Mouse (Mus musculus): Measurements from ENCODE around the gene Lactb. TPM values are rescaled to one million over a fixed set of nuclear protein-coding genes. Genes with fewer than 3 reads are reported as not detected.

The Lactb gene
- total and polyA plus RNA-seq, 3 experiments = 14.6 to 29.4 (median 23.7) TPM

GRCm38 (mm10) chr9:66912304-66912703 lies 63.0 kb downstream of the Lactb start:
- Histone ChIP-seq H3K9ac (ENCODE audit: insufficient read depth, low read depth) (no peak overlapping the region), H3K27ac (ENCODE audit: insufficient read depth, low read depth) (no peak overlapping the region), H3K4me2 (ENCODE audit: insufficient read depth, low read depth, poor library complexity, severe bottlenecking) (no peak overlapping the region), H3K4me3 (replicated peaks in 1 of 3; ENCODE audit: low read depth in 2 of 3, low read length in 2 of 3, poor library complexity in 1 of 3) (no peak overlapping the region), H3K9me3 (replicated peaks; ENCODE audit: low read length) (no peaks in the 10 kb centered on the region), H3K79me2 (replicated peaks; ENCODE audit: control insufficient read depth, extremely low read depth, insufficient read depth, poor library complexity, severe bottlenecking) (peaks cover 52% of the 10 kb centered on the region), H3K4me1 (ENCODE audit: control insufficient read depth in 1 of 2, insufficient read depth in 2 of 2) (peaks cover 16 to 68% of the 10 kb centered on the region in 2 experiments), H3K36me3 (replicated peaks in 1 of 2; ENCODE audit: control insufficient read depth in 1 of 2, insufficient read depth in 1 of 2, low read length in 1 of 2) (peaks cover 4 to 53% of the 10 kb centered on the region in 2 experiments), H3K27me3 (replicated peaks) (no peaks in the 10 kb centered on the region)
- no peak for DNase-seq (ENCODE audit: extremely low read depth)
- TF ChIP-seq GABPA (IDR thresholded peaks at IDR 0.05; ENCODE audit: insufficient replicate concordance, low read depth, low read length) = no peak
- no peak for TF ChIP-seq ZC3H11A (IDR thresholded peaks at IDR 0.05; ENCODE audit: low read depth, low read length)
- TF ChIP-seq POLR2A (IDR thresholded peaks at IDR 0.05; ENCODE audit: low read depth, low read length) = no peak
- TF ChIP-seq CHD2 (IDR thresholded peaks at IDR 0.05; ENCODE audit: low read length) = no peak
- no peak for TF ChIP-seq MYC (IDR thresholded peaks at IDR 0.05; ENCODE audit: low read depth, low read length)
- TF ChIP-seq RCOR1 (conservative IDR thresholded peaks at IDR 0.05; ENCODE audit: low read depth, low read length) = no peak
- no peak for TF ChIP-seq JUND (conservative IDR thresholded peaks at IDR 0.05; ENCODE audit: low read depth, low read length)
- TF ChIP-seq PAX5 (IDR thresholded peaks at IDR 0.05; ENCODE audit: low read length) = no peak
- no peak for TF ChIP-seq CTCF (conservative IDR thresholded peaks at IDR 0.05 in 1 of 2, IDR thresholded peaks at IDR 0.05 in 1 of 2; ENCODE audit: low read depth in 2 of 2, low read length in 2 of 2)
- TF ChIP-seq ETS1 (conservative IDR thresholded peaks at IDR 0.05; ENCODE audit: low read depth, low read length) = no peak
- no peak for TF ChIP-seq SIN3A (IDR thresholded peaks at IDR 0.05; ENCODE audit: low read length)
- TF ChIP-seq TCF12 (IDR thresholded peaks at IDR 0.05; ENCODE audit: low read depth, low read length) = no peak
- TF ChIP-seq MXI1 (IDR thresholded peaks at IDR 0.05; ENCODE audit: low read depth, low read length) = no peak
- no peak for TF ChIP-seq POLR2AphosphoS2 (IDR thresholded peaks at IDR 0.05; ENCODE audit: low read depth, low read length)
- no peak for TF ChIP-seq NELFE (IDR thresholded peaks at IDR 0.05; ENCODE audit: low read depth, low read length)
- no peak for TF ChIP-seq KAT2A (IDR thresholded peaks at IDR 0.05; ENCODE audit: insufficient replicate concordance, low read length)
- no peak for TF ChIP-seq IRF4 (IDR thresholded peaks at IDR 0.05; ENCODE audit: low read depth, low read length)
- no peak for TF ChIP-seq TBP (conservative IDR thresholded peaks at IDR 0.05; ENCODE audit: low read depth, low read length)
- no peak for TF ChIP-seq MEF2A (IDR thresholded peaks at IDR 0.05; ENCODE audit: borderline replicate concordance, low read depth, low read length)
- in situ Hi-C loops (cut with MboI; ENCODE audit: low pct_ligation_motif_present, low pct_unique_long_range_greater_than_20kb, low sequenced_read_pairs) = no loop called here
- dilution Hi-C loops (cut with MboI; ENCODE audit: extremely low pct_ligation_motif_present, extremely low pct_unique_long_range_greater_than_20kb, low sequenced_read_pairs) = no loop called here

DNA sequence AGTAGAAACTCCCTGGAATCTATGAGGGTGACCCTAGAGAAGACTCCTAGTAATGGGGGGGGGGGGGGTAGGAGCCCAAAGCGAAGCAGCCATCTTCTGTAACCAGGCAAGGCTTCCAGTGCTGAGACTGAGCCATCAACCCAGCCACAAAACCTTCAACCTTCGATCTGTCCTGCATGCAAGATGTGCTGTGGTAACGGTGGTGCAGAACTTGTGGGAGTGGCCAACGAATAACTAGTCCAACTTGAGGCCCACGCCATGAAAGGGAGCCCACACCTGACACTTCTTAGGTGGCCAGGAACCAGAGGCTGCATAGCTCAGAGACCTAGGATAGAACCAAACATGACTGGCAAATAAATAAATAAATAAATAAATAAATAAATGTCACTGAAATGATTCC lies 64.6 kb downstream of the Lactb start:
- Histone ChIP-seq H3K9ac (ENCODE audit: insufficient read depth, low read depth) (no peak overlapping the region), H3K79me2 (replicated peaks; ENCODE audit: control insufficient read depth, extremely low read depth, insufficient read depth, poor library complexity, severe bottlenecking) (peaks cover 50% of the 10 kb centered on the region), H3K4me3 (replicated peaks in 1 of 3; ENCODE audit: low read depth in 2 of 3, low read length in 2 of 3, poor library complexity in 1 of 3) (no peak overlapping the region), H3K27me3 (replicated peaks) (no peaks in the 10 kb centered on the region), H3K9me3 (replicated peaks; ENCODE audit: low read length) (no peaks in the 10 kb centered on the region), H3K27ac (ENCODE audit: insufficient read depth, low read depth) (no peak overlapping the region), H3K4me2 (ENCODE audit: insufficient read depth, low read depth, poor library complexity, severe bottlenecking) (no peak overlapping the region), H3K4me1 (ENCODE audit: control insufficient read depth in 1 of 2, insufficient read depth in 2 of 2) (peaks cover 9 to 60% of the 10 kb centered on the region in 2 experiments), H3K36me3 (replicated peaks in 1 of 2; ENCODE audit: control insufficient read depth in 1 of 2, insufficient read depth in 1 of 2, low read length in 1 of 2) (peaks cover 4 to 62% of the 10 kb centered on the region in 2 experiments)
- TF ChIP-seq POLR2AphosphoS2 (IDR thresholded peaks at IDR 0.05; ENCODE audit: low read depth, low read length) (no peak), IRF4 (IDR thresholded peaks at IDR 0.05; ENCODE audit: low read depth, low read length) (no peak), MAX (IDR thresholded peaks at IDR 0.05; ENCODE audit: low read length) (no peak), ZC3H11A (IDR thresholded peaks at IDR 0.05; ENCODE audit: low read depth, low read length) (no peak), CHD1 (IDR thresholded peaks at IDR 0.05; ENCODE audit: low read depth, low read length) (no peak), SMC3 (IDR thresholded peaks at IDR 0.05; ENCODE audit: low read depth, low read length) (no peak), HCFC1 (IDR thresholded peaks at IDR 0.05; ENCODE audit: low read depth, low read length) (no peak), MAFK (IDR thresholded peaks at IDR 0.05; ENCODE audit: insufficient replicate concordance, low read length) (no peak), ZNF384 (IDR thresholded peaks at IDR 0.05; ENCODE audit: low read depth, low read length) (no peak), NELFE (IDR thresholded peaks at IDR 0.05; ENCODE audit: low read depth, low read length) (no peak), POLR2A (IDR thresholded peaks at IDR 0.05; ENCODE audit: low read depth, low read length) (no peak), CHD2 (IDR thresholded peaks at IDR 0.05; ENCODE audit: low read length) (no peak), EP300 (IDR thresholded peaks at IDR 0.05; ENCODE audit: low read length) (no peak), MYC (IDR thresholded peaks at IDR 0.05; ENCODE audit: low read depth, low read length) (no peak), BHLHE40 (IDR thresholded peaks at IDR 0.05; ENCODE audit: low read depth, low read length) (no peak)
- in situ Hi-C loops (cut with MboI; ENCODE audit: low pct_ligation_motif_present, low pct_unique_long_range_greater_than_20kb, low sequenced_read_pairs) = no loop called here
- no peak for DNase-seq (ENCODE audit: extremely low read depth)
- dilution Hi-C loops (cut with MboI; ENCODE audit: extremely low pct_ligation_motif_present, extremely low pct_unique_long_range_greater_than_20kb, low sequenced_read_pairs) = no loop called here

Data from CH12.LX (cell line).